25 mouse cellular contexts compared by ENCODE assay signal in the genomic region with DNA sequence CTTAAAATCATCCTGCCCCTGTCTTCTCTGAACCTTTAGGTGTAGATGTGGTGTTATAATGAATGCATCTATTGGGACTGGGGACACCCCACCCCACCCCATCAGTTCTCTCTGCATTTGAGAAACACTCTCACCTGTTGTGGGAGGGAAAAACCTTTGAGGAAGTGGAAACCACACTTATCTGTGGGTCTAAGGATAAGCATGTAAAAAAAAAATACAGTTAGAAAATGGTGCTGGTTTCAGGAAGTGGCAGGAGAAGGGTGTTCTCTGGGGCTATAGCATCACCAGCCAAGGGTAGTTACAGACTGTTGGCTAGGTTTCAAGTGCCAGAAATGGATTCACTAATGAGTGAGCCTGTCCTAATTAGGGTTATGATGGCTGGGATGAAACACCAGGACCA.
DNase-seq lines count a peak whose midpoint lies in the region; ATAC-seq and TF ChIP-seq lines count a peak whose summit lies in the region.
"Had no signal": no experiment of that assay in that cellular context is flagged by ENCODE, and none has a peak within 500 bp of the region (broad histone marks: within the 10 kb centered on the region; RNA-seq: fewer than 3 reads in every experiment).

No protein-coding gene starts in this region.

- H3K79me2 ChIP-seq in MEL (ENCODE audit: control insufficient read depth, insufficient read depth, low read length, poor library complexity) = no peaks in the 10 kb centered on the region

- ATAC-seq in megakaryocyte, adult 5-6 weeks (ENCODE audit: poor library complexity, severe bottlenecking) = 0 out of 2 replicates have a peak, but pooled peaks have one; percentile 3
- ATAC-seq in midbrain, postnatal 0 days (ENCODE audit: low FRiP score) = no peak
- ATAC-seq: activated CD4-positive, CD25-positive, alpha-beta regulatory T cell, adult 4 months; CD4-positive, CD25-positive, alpha-beta regulatory T cell, adult 4 months; forebrain, embryonic 16.5 days; hindbrain, postnatal 0 days; inflammation-experienced regulatory T-cells, adult 6 months; intestine, embryonic 16.5 days had no signal

- peaks cover 3 to 5% of the 10 kb centered on the region in 2 experiments; a peak in 3 of 4 replicates for H3K4me1 ChIP-seq in MEL (ENCODE audit: control insufficient read depth in 1 of 2, insufficient read depth in 2 of 2, low read length in 2 of 2)
- H3K4me1 ChIP-seq in midbrain, postnatal 0 days (ENCODE audit: insufficient read depth, low read length) = 0 out of 2 replicates have a peak, but pooled peaks cover 5% of the 10 kb centered on the region

- TF ChIP-seq CTCF in MEL (IDR thresholded peaks at IDR 0.05 in 2 of 3, conservative IDR thresholded peaks at IDR 0.05 in 1 of 3; ENCODE audit: control insufficient read depth in 1 of 3, insufficient read depth in 1 of 3, low read depth in 2 of 3, low read length in 3 of 3, poor library complexity in 1 of 3, severe bottlenecking in 1 of 3) = no peak
- no peak for TF ChIP-seq CTCF in brain, embryonic 14.5 days (IDR thresholded peaks at IDR 0.05; ENCODE audit: borderline replicate concordance, extremely low read depth, insufficient read depth, insufficient read length)
- no peak for TF ChIP-seq CTCF in midbrain, postnatal 0 days (IDR thresholded peaks at IDR 0.05)

- peaks cover 0 to 7% of the 10 kb centered on the region in 2 experiments; a peak in 2 of 4 replicates for H3K36me3 ChIP-seq in MEL (ENCODE audit: control insufficient read depth in 1 of 2, insufficient read depth in 2 of 2, low read length in 2 of 2)
- H3K36me3 ChIP-seq in midbrain, postnatal 0 days (ENCODE audit: insufficient read depth, low read length) = no peaks in the 10 kb centered on the region
- H3K36me3 ChIP-seq: embryonic facial prominence, embryonic 12.5 days; embryonic facial prominence, embryonic 15.5 days; heart, embryonic 12.5 days; heart, embryonic 15.5 days had no signal

- no peak overlapping the region for H3K4me2 ChIP-seq in midbrain, postnatal 0 days (ENCODE audit: low read depth, low read length, poor library complexity, severe bottlenecking)
- H3K4me2 ChIP-seq: embryonic facial prominence, embryonic 12.5 days; embryonic facial prominence, embryonic 15.5 days; heart, embryonic 12.5 days; heart, embryonic 15.5 days; hindbrain, embryonic 14.5 days had no signal

- no peak for TF ChIP-seq POLR2A in MEL (IDR thresholded peaks at IDR 0.05; ENCODE audit: control insufficient read depth in 1 of 2, insufficient read depth in 1 of 2, low read depth in 1 of 2, low read length in 2 of 2, poor library complexity in 1 of 2)
- TF ChIP-seq POLR2A in brain, embryonic 14.5 days (IDR thresholded peaks at IDR 0.05; ENCODE audit: borderline replicate concordance, extremely low read depth, insufficient read depth, insufficient read length, poor library complexity, severe bottlenecking) = no peak

- peak overlapping the region; percentile 40; the same call in 1 of the 2 replicates for H3K27ac ChIP-seq in MEL (ENCODE audit: control insufficient read depth, low read depth, low read length)
- no peak overlapping the region for H3K27ac ChIP-seq in midbrain, postnatal 0 days (ENCODE audit: low read depth, low read length)
- H3K27ac ChIP-seq: embryonic facial prominence, embryonic 12.5 days; embryonic facial prominence, embryonic 15.5 days; heart, embryonic 15.5 days; hindbrain, embryonic 14.5 days had no signal

- H3K9me3 ChIP-seq in MEL (replicated peaks; ENCODE audit: insufficient read depth, low read length) = no peaks in the 10 kb centered on the region
- H3K9me3 ChIP-seq in midbrain, postnatal 0 days (ENCODE audit: low read length) = no peaks in the 10 kb centered on the region
- H3K9me3 ChIP-seq: embryonic facial prominence, embryonic 12.5 days; embryonic facial prominence, embryonic 15.5 days; heart, embryonic 15.5 days had no signal

- TF ChIP-seq RAD21 in MEL (IDR thresholded peaks at IDR 0.05; ENCODE audit: low read depth, low read length) = no peak

- TF ChIP-seq EP300 in MEL (IDR thresholded peaks at IDR 0.05; ENCODE audit: low read depth in 1 of 2, low read length in 2 of 2) = peak; percentile 86 to 93

- H3K27me3 ChIP-seq in MEL (ENCODE audit: control insufficient read depth in 1 of 2, insufficient read depth in 2 of 2, low read length in 2 of 2) = no peaks in the 10 kb centered on the region
- H3K27me3 ChIP-seq in midbrain, postnatal 0 days (ENCODE audit: insufficient read depth, low read length) = no peaks in the 10 kb centered on the region

- DNase-seq in MEL (ENCODE audit: low read depth, low spot score) = peak; percentile 60
- peak; percentile 45 for DNase-seq in brain, embryonic 14.5 days (ENCODE audit: low read depth)
- no peak for DNase-seq in adrenal gland, adult (ENCODE audit: inconsistent age in 2 of 2, low spot score in 1 of 2)
- DNase-seq in adrenal gland, postnatal 25 days = no peak
- no peak for DNase-seq in midbrain, postnatal 0 days (ENCODE audit: low spot score)
- DNase-seq: adrenal gland, postnatal 10 days; cerebellum, adult 11-12 months; cerebellum, adult 8-10 months; cerebellum, postnatal 36 days; gastrocnemius, postnatal 14 days; heart, adult 18-20 months; heart, postnatal 10 days; heart, postnatal 4 days had no signal

- H3K4me3 ChIP-seq in MEL (ENCODE audit: control insufficient read depth in 1 of 2, insufficient read depth in 1 of 2, low read depth in 2 of 2, low read length in 2 of 2) = no peak overlapping the region
- H3K4me3 ChIP-seq in midbrain, postnatal 0 days (ENCODE audit: low read depth, low read length) = no peak overlapping the region
- H3K4me3 ChIP-seq: embryonic facial prominence, embryonic 12.5 days; embryonic facial prominence, embryonic 15.5 days; heart, embryonic 12.5 days; heart, embryonic 15.5 days had no signal

- no peak overlapping the region for H3K9ac ChIP-seq in MEL (ENCODE audit: control insufficient read depth, low read depth, low read length, poor library complexity, severe bottlenecking)
- H3K9ac ChIP-seq in midbrain, postnatal 0 days (replicated peaks; ENCODE audit: low read length, poor library complexity, severe bottlenecking) = no peak overlapping the region
- H3K9ac ChIP-seq: embryonic facial prominence, embryonic 12.5 days; embryonic facial prominence, embryonic 15.5 days; heart, embryonic 12.5 days; heart, embryonic 15.5 days; hindbrain, embryonic 14.5 days had no signal

TF ChIP-seq in MEL, 35 proteins besides CTCF, POLR2A, EP300 and RAD21:
- TF ChIP-seq MAX (IDR thresholded peaks at IDR 0.05; ENCODE audit: low read length) (no peak), ETS1 (IDR thresholded peaks at IDR 0.05; ENCODE audit: low read depth, low read length) (peak; percentile 78), MYB (IDR thresholded peaks at IDR 0.05; ENCODE audit: low read depth, low read length) (peak; percentile 73), TCF12 (IDR thresholded peaks at IDR 0.05; ENCODE audit: low read depth, low read length) (peak; percentile 73), ELF1 (IDR thresholded peaks at IDR 0.05; ENCODE audit: low read depth, low read length) (peak; percentile 67), TBP (IDR thresholded peaks at IDR 0.05; ENCODE audit: low read depth, low read length) (no peak), SMC3 (IDR thresholded peaks at IDR 0.05; ENCODE audit: low read depth, low read length) (no peak), ZNF384 (IDR thresholded peaks at IDR 0.05; ENCODE audit: low read depth, low read length) (peak; percentile 93), GATA1 (IDR thresholded peaks at IDR 0.05; ENCODE audit: low read depth, low read length) (peak; percentile 75), CHD1 (IDR thresholded peaks at IDR 0.05; ENCODE audit: low read depth, low read length) (no peak), RCOR1 (IDR thresholded peaks at IDR 0.05; ENCODE audit: low read depth, low read length) (peak; percentile 44; the same call in 1 of the 2 replicates)

Comparison
In these comparisons a context has a peak if more than half of its experiments do, and no peak if none do; other contexts are left out.
1. DNase-seq: peak in MEL (single experiment) and brain, embryonic 14.5 days (single experiment); none in adrenal gland, adult (0 of 2), adrenal gland, postnatal 25 days (single experiment) and midbrain, postnatal 0 days (single experiment).